Mouse (Mus musculus) liver, adult 2 months (tissue): ENCODE data around the gene Nfatc3.

ENCODE experiments used
- CTCF ChIP-seq: fragments of 200-500 bp; IDR thresholded peaks from 2 replicates; pipeline ENCODE4 v1.5.1; 2011; ENCODE audit warnings: low read depth, low read length, control low read depth
- POLR2A ChIP-seq: fragments of 200-500 bp; IDR thresholded peaks from 2 replicates; pipeline ENCODE4 v1.6.1; 2011; ENCODE audit warnings: low read length, control low read depth; ENCODE audit not compliant: insufficient read depth; ENCODE audit errors: extremely low read depth

DNA sequence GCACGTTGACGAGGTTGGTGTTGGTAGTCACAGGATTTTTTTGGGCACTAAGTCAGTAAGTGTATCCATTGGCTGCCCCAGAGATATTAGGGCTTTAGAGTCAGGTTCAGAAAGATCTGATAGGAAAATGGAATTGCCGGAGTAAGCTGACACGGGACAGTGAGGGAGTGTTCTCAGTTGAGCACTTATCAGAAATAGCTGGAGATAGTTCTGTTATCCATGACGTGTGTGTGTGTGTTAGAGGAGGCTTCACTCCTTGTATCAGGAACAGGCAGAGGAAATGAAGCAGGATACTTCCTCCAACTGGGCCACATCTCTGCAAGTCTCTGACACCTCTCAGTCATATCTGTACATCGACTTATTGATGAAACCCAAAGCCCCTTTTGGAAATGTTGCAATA lies 42.4 kb upstream of the Nfatc3 start:
- no peak for TF ChIP-seq CTCF
- no peak for TF ChIP-seq POLR2A
